Mouse (Mus musculus) layer of hippocampus, postnatal 25 days (tissue): ENCODE data around the gene S100a7a. TPM values are rescaled to one million over a fixed set of nuclear protein-coding genes. Genes with fewer than 3 reads are reported as not detected.

Experiments
- DNase-seq, 2 experiments: peaks; one replicate each; pipeline ENCODE4 v3.0.0; 2022; ENCODE audit warnings: mixed read lengths in 2 of 2, low spot score in 1 of 2; ENCODE audit errors: extremely low spot score in 1 of 2
- total RNA-seq, 2 experiments: library from RNA; stranded (reverse); gene quantifications; 2 replicates each; pipeline ENCODE4 v1.2.3; 2021

Gene S100a7a
- total RNA-seq, 2 experiments from 2014 or later = 0.20 to 0.28 TPM

GRCm38 (mm10) chr3:90627366-90627765 is 26.5 kb upstream of the S100a7a start:
- no peak for DNase-seq

DNA sequence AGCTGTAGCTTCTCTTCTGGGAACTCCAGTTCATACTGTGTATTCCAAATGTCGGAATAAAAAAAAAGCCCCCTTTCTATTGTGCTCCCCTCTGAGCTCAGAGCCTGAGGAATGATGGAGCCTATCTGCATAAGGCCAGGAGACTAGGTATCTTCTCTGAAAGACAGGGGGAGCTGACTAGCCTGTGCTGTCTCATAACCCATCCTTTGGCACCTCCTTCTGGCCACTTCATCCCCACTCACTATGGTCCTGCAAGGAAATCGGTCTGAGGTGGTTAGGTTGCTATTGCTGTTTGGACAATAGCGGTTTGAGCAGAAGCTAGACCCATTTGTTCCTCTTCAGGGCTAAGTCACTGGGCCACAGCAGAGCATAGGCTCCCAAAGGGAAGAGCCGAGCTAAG is 26.0 kb upstream of the S100a7a start:
- DNase-seq = no peak

DNA sequence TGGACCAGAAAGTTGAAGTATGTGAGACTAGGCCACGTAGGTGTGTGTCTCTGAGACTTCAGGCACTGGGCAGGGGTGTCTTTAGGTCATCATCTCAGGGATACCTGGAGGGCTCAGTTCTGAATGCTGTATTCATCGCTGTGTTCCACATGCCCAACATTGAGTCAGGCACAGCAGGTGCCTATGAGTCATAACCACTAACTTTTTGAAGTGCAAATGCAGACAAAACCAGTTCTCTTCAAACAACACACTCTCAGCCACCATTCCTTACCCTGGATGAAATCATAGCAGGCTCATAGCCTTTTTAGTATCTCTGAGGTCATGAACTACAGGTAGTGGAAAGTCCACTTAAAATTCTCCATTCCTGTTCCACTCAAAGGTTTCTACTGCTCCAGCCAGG is 24.5 kb upstream of the S100a7a start:
- DNase-seq = no peak

DNA sequence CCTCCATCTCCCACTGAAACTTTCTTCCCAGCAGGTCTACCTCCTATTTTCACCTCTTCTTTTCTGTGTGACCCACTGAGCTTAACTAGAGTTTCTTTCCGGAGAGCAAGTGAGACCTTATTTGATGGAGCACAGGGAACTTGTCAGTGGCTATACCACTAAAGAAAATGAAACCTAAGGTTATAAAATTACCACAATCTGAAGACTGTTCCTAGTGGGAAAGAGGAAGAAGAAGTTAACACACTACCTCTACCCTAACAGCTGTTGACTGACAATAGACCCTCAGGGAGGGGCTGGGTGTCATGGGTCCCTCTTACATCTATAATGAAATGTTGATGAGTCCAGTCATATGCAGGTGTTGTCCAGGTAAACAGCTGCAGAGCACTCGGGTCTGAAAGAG is 21.8 kb upstream of the S100a7a start:
- DNase-seq = no peak

- DNase-seq = no peak
These were observed 15.1 kb upstream of the S100a7a start for GRCm38 (mm10) chr3:90638511-90639275.

DNA sequence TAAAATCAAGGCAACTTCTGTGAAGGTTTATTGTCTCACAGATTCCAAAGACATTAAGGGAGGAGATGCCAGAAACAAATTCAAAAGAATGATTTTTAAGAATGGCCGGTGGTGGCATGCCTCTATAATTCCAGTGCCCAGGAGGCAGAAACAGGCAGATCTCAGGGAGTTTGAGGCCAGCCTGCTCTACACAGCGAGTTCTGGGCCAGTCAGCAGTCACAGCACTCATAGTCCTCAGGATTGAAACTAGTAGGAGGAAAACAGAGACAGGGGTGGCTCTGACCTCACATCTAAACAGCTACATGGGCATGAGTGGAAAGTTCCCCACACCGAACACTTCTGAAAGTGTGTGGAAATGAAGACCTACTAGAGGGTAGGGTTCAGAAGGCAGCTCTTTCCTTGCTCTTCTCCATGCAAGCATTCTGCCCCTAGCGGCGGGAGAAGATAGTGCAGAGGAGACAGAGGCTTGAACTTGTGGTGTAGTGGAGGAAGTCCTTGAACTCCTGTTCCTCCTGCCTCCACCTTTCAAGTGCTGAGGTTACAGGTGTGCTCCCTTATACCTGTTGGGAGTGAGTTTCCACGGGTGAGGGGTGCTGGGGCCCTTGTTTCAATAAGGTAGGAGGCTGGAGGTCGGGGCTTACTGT is 14.2 kb upstream of the S100a7a start:
- no peak for DNase-seq

- DNase-seq = no peak
These were observed 12.8 kb upstream of the S100a7a start for GRCm38 (mm10) chr3:90640981-90641380.

GRCm38 (mm10) chr3:90644220-90644619 is 9.6 kb upstream of the S100a7a start:
- peak in 1 of 2 experiments; percentile 61 for DNase-seq

- no peak for DNase-seq
These were observed 6.5 kb upstream of the S100a7a start for GRCm38 (mm10) chr3:90647291-90647690.

GRCm38 (mm10) chr3:90648981-90649380 is 4.8 kb upstream of the S100a7a start:
- no peak for DNase-seq

DNA sequence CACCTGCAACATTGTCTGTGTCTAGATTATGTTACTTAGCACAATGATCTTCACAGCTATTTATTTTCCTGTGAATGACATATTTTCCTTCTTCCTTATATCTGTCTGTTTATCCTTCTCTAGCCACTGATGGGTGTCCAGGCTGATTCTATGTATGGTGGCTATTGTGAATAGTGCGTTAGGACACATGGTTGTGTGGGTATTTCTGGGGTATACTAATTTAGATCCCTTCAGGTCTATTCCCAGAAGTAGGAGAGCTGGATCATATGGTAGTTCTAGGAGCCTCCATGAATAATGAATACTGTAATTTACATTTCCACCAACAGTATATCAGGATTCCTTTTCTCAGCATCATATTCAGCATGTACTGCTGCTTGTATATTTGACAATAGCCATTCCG is 4.0 kb upstream of the S100a7a start:
- no peak for DNase-seq

GRCm38 (mm10) chr3:90652878-90653508 is 824 bp upstream of the S100a7a start:
- DNase-seq = peak; percentile 61 to 90

GRCm38 (mm10) chr3:90657405-90657804 is 3.6 kb downstream of the S100a7a start:
- no peak for DNase-seq

DNA sequence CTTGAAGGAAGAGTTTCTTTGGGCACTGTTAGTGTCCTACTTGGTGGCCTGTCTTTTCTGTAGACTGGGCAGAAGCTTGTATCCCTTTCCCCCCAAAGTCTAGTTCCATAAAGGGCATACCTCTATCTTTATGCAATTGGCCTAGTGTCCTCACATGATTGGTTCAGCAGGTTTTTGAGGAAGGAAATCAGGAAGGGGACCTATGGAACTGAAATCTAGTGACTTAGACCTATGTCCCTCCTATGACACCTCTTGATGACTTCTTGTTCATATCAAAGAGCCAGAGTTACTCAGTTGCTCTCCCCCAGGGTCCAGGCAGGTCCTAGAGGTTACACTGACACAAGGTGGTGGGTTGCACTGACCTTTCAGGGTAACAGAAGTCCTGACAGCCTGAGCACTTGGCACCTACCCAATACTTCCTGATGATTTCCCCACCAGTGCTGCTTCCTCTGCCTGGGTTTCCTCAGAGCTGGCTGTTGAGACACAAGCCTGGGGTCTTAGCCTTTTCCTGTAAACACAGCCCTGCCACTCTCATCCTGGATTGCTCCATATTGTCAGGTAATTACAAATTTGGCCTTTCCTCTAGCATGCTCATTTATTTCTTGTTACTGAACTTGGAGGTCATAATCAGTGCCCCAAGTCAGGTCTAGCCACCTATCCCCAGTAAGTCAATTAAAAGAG is 5.7 kb downstream of the S100a7a start:
- no peak for DNase-seq

DNA sequence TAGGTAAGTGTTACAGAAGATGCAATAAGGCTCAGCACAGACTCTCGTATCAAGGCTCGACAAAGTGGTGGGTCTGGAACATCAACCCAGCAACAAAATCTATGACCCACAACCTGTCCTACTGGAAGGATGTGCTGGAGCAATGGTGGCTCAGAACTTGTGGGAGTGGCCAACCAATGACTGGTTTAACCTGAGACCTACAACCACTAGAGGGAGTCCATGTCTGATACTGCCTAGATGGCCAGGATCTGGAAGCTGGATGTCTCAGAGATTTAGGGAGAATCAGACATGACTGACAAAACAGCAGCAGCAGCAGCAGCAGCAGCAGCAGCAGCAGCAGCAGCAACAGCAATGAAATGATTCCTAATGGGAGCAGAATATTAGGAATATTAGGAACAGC is 10.4 kb downstream of the S100a7a start:
- DNase-seq = no peak

GRCm38 (mm10) chr3:90668846-90669245 is 15.0 kb downstream of the S100a7a start, which contains the start of gene S100a8:
Gene S100a8, plus strand, starts transcription at chr3:90668978.
- no peak for DNase-seq

DNA sequence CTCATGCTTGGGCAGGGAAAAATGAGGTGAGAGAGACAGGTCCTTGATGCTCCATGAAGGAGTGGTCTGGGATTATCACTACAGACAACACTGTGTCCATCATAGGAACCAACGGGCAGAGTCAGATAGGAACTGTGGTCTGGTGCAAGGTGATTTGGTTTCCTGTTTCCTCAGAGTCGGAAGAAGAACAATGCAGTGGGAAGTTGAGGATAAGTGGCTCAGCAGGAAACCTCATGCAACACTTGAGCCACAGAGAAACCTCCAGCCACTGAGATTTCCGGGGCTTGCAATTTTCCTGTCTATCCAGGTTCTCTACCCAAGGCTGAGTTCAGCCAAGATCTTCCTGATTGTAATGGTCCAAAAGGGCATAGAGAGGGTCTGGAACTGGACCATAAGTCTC is 24.8 kb downstream of the S100a7a start:
- no peak for DNase-seq

DNA sequence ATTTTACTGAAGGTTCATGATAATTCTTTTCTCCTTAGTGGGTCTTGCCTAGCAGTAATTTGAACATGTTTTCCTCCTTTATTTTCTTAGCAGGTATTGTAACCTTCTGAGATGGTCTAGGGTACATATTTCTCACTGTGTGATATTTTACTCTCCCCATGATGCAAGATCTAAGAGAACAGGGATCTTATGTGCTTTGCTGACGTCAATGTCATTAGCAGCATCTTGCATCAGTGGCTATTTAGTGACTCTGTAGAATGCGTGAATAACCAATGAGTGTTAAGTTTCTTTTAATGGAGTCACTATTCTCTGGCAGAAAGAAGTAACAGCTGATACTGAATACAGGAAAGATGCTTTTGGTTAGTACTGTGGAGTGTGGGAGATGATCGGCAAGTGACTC is 30.1 kb downstream of the S100a7a start:
- DNase-seq = no peak

GRCm38 (mm10) chr3:90686835-90687234 is 33.0 kb downstream of the S100a7a start:
- no peak for DNase-seq

GRCm38 (mm10) chr3:90693496-90693895 is 39.7 kb downstream of the S100a7a start:
- DNase-seq = no peak

GRCm38 (mm10) chr3:90695613-90696012 is 41.8 kb downstream of the S100a7a start, which contains the start of gene S100a9:
Gene S100a9, minus strand, starts transcription at chr3:90695721.
- DNase-seq = no peak
